Mouse (Mus musculus): ENCODE measurements at regions not wholly inside any gene's neighbourhood (a gene's known extent, or its start where the extent isn't known, plus 50 kb on each side); places are given as distances from the start of the nearest gene placed in this dataset.

- TF ChIP-seq ZC3H11A (IDR thresholded peaks at IDR 0.05; ENCODE audit: borderline replicate concordance, low read depth, low read length), result no peak
- TF ChIP-seq CHD2 (IDR thresholded peaks at IDR 0.05; ENCODE audit: low read depth, low read length), result no peak
- no peak for TF ChIP-seq MAFK (IDR thresholded peaks at IDR 0.05; ENCODE audit: insufficient read depth, low read depth, low read length)
These were observed 603.1 kb upstream of the Sema6d start for GRCm38 (mm10) chr2:123486681-123487080.

Data from ES-E14 (cell line).